Mouse (Mus musculus): ENCODE results near the gene Fubp1. TPM values are rescaled to one million over a fixed set of nuclear protein-coding genes. Genes with fewer than 3 reads are reported as not detected.
A peak's percentile ranks its signal among the peaks of the same experiment; 100 is the strongest.

Fubp1 gene
- polyA plus RNA-seq, 1 experiment, result 53.4 TPM

DNA sequence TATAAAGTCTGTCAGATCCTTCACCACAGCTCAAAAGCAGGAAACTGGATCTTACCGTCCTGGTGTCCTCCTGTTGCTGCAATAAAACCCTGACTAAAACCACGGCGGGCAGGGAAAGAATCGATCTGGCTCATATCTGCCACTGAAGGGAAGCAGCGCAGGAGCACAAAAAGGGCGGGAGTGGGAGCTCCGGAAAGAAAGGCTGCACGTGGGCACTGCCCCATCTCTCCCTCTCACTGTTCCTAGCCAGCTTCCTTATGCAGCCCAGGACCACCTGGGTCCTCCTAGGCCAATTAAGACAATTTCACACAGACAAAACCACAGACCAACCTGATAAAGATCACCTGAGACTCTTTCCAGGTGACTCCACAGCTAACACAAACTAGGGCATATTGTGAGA lies 51.2 kb downstream of the Fubp1 start:
- Histone ChIP-seq H3K79me2 (ENCODE audit: control insufficient read depth, insufficient read depth) (peaks cover 57% of the 10 kb centered on the region), H3K36me3 (ENCODE audit: control insufficient read depth, insufficient read depth) (peaks cover 3% of the 10 kb centered on the region), H3K79me3 (ENCODE audit: low read depth) (peaks cover 18% of the 10 kb centered on the region), H3ac (ENCODE audit: control insufficient read depth, insufficient read length, low read depth) (no peak overlapping the region), H3K27me3 (ENCODE audit: control insufficient read depth, insufficient read depth, insufficient read length) (no peaks in the 10 kb centered on the region), H3K4me3 (ENCODE audit: insufficient read depth, poor library complexity, severe bottlenecking) (no peak overlapping the region)
- no peak for TF ChIP-seq MYOD1 (IDR thresholded peaks at IDR 0.05; ENCODE audit: control insufficient read depth, insufficient read length, low read depth)
- no peak for TF ChIP-seq CTCF (IDR thresholded peaks at IDR 0.05; ENCODE audit: control insufficient read depth, insufficient read depth, insufficient read length)
- TF ChIP-seq MAX (IDR thresholded peaks at IDR 0.05), result no peak
- TF ChIP-seq MYOG (IDR thresholded peaks at IDR 0.05; ENCODE audit: control insufficient read depth, extremely low read depth, insufficient read length), result no peak
- TF ChIP-seq USF1 (IDR thresholded peaks at IDR 0.05; ENCODE audit: low read depth), result no peak
- TF ChIP-seq CEBPB (IDR thresholded peaks at IDR 0.05; ENCODE audit: low read depth), result no peak
- no peak for TF ChIP-seq FOSL1 (IDR thresholded peaks at IDR 0.05; ENCODE audit: insufficient read depth, low read length, poor library complexity, severe bottlenecking)

DNA sequence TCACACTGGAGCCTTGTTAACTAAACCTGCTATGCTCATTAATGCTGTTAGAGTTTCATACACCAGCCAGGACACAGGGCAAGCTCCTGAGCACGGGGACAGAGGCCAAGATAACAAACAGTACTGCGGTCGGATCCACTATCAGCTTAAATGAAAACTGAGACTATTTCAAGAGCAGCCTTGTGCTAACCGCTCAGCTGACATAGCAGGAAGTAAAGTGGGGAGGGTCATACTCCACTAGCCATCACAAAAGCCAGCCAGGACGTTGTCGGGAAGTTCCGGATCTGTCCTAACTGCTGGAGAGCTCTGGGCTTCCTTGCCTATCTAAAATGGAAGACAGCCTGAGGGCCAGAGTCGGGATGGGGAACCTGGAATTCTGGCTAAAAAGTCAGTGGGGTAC lies 51.7 kb downstream of the Fubp1 start:
- H3K27me3 ChIP-seq (ENCODE audit: control insufficient read depth, insufficient read depth, insufficient read length), result no peaks in the 10 kb centered on the region
- H3K79me3 ChIP-seq (ENCODE audit: low read depth), result peaks cover 18% of the 10 kb centered on the region
- H3K4me3 ChIP-seq (ENCODE audit: insufficient read depth, poor library complexity, severe bottlenecking), result no peak overlapping the region
- TF ChIP-seq CEBPB (IDR thresholded peaks at IDR 0.05; ENCODE audit: low read depth) (no peak), MYOD1 (IDR thresholded peaks at IDR 0.05; ENCODE audit: control insufficient read depth, insufficient read length, low read depth) (no peak), MAX (IDR thresholded peaks at IDR 0.05) (no peak), CTCF (IDR thresholded peaks at IDR 0.05; ENCODE audit: control insufficient read depth, insufficient read depth, insufficient read length) (no peak), MYOG (IDR thresholded peaks at IDR 0.05; ENCODE audit: control insufficient read depth, extremely low read depth, insufficient read length) (no peak), USF1 (IDR thresholded peaks at IDR 0.05; ENCODE audit: low read depth) (no peak), FOSL1 (IDR thresholded peaks at IDR 0.05; ENCODE audit: insufficient read depth, low read length, poor library complexity, severe bottlenecking) (no peak)
- peaks cover 57% of the 10 kb centered on the region for H3K79me2 ChIP-seq (ENCODE audit: control insufficient read depth, insufficient read depth)
- H3K36me3 ChIP-seq (ENCODE audit: control insufficient read depth, insufficient read depth), result peaks cover 3% of the 10 kb centered on the region
- peak overlapping the region; percentile 46 for H3ac ChIP-seq (ENCODE audit: control insufficient read depth, insufficient read length, low read depth)

DNA sequence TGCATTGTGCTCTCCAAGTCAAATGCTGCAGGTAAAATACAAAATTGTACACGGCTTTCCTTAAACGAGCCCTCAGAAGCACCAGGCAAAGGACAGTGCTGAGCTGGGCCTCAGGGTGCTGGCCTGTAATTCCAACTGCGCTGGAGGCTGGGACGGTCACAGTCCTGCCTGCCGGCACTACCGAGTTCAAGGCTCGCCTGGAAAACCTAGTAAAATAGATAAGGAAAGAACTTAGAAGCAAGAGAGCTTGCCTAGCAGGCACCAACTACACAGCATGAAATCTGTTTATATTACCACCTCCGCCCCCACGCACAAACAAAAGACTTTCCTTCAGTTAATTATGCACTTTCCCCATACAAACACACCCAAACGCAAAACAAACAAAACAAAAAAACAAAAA lies 54.2 kb downstream of the Fubp1 start:
- peaks cover 8% of the 10 kb centered on the region for H3K79me3 ChIP-seq (ENCODE audit: low read depth)
- peaks cover 43% of the 10 kb centered on the region for H3K79me2 ChIP-seq (ENCODE audit: control insufficient read depth, insufficient read depth)
- H3K27me3 ChIP-seq (ENCODE audit: control insufficient read depth, insufficient read depth, insufficient read length), result no peaks in the 10 kb centered on the region
- H3K36me3 ChIP-seq (ENCODE audit: control insufficient read depth, insufficient read depth), result no peaks in the 10 kb centered on the region
- H3K4me3 ChIP-seq (ENCODE audit: insufficient read depth, poor library complexity, severe bottlenecking), result peak overlapping the region; percentile 48
- no peak overlapping the region for H3ac ChIP-seq (ENCODE audit: control insufficient read depth, insufficient read length, low read depth)
- TF ChIP-seq USF1 (IDR thresholded peaks at IDR 0.05; ENCODE audit: low read depth) (no peak), MYOG (IDR thresholded peaks at IDR 0.05; ENCODE audit: control insufficient read depth, extremely low read depth, insufficient read length) (no peak)

DNA sequence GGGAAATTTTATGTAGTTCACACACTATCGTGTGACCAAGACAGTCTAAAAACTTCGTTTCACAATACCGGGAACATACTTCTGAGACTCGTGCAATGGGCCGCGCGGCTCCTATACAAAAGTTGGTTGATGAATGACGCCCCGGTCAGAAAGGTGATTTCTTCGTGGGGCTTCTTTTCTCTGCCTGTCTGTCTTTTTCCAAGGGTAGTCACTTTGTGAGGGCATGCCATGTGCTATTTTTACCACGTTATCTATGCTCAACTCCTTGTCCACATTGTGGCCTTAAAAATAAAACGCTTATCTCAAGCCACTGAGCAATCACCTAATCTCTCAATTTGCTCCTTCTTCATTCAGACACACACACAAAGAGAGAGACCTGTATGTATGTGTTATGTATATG lies 54.6 kb downstream of the Fubp1 start:
- Histone ChIP-seq H3ac (ENCODE audit: control insufficient read depth, insufficient read length, low read depth) (peak overlapping the region; percentile 28), H3K79me3 (ENCODE audit: low read depth) (peaks cover 8% of the 10 kb centered on the region), H3K79me2 (ENCODE audit: control insufficient read depth, insufficient read depth) (peaks cover 43% of the 10 kb centered on the region), H3K4me3 (ENCODE audit: insufficient read depth, poor library complexity, severe bottlenecking) (peak overlapping the region; percentile 48), H3K36me3 (ENCODE audit: control insufficient read depth, insufficient read depth) (no peaks in the 10 kb centered on the region), H3K27me3 (ENCODE audit: control insufficient read depth, insufficient read depth, insufficient read length) (no peaks in the 10 kb centered on the region)
- TF ChIP-seq CTCF (IDR thresholded peaks at IDR 0.05; ENCODE audit: control insufficient read depth, insufficient read depth, insufficient read length) (no peak), MYOD1 (IDR thresholded peaks at IDR 0.05; ENCODE audit: control insufficient read depth, insufficient read length, low read depth) (no peak), MAX (IDR thresholded peaks at IDR 0.05) (peak; percentile 26)

DNA sequence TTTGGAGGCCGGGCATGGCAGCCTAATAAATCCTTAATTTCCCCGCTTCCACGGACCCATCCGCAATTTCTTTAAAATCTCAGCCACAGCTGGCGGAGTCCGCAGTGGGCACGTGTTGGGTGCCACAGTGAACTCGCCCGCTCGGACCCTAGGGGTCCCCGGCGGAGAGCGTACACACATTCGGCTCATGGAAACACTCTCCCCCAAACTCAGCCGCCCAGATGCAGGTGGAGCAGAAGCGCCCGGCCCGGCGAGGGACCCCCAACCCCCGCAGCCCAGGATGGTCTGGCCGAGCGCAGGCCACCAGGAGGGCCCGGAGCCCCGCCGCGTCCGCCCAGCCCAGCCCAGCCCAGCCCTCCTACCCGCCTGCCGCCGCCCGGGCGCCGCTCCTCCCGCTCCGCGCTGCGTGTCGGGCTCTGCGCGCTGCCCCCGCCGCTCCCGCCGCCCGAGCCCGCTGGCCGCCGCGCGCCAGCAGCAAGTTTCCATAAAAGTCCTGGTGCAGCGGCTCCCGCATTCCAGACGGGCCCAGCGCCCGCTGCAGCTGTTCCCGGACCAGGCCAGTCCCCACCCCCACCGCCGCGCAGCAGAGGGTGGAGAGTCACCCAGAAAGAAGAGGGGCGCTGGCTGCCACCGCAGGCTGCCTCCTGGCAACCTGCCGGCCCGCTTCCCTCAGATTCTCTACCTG lies 55.3 kb downstream of the Fubp1 start:
- peaks cover 8% of the 10 kb centered on the region for H3K79me3 ChIP-seq (ENCODE audit: low read depth)
- peak overlapping the region; percentile 94 for H3ac ChIP-seq (ENCODE audit: control insufficient read depth, insufficient read length, low read depth)
- H3K36me3 ChIP-seq (ENCODE audit: control insufficient read depth, insufficient read depth), result no peaks in the 10 kb centered on the region
- no peaks in the 10 kb centered on the region for H3K27me3 ChIP-seq (ENCODE audit: control insufficient read depth, insufficient read depth, insufficient read length)
- peak overlapping the region; percentile 48 for H3K4me3 ChIP-seq (ENCODE audit: insufficient read depth, poor library complexity, severe bottlenecking)
- peaks cover 43% of the 10 kb centered on the region for H3K79me2 ChIP-seq (ENCODE audit: control insufficient read depth, insufficient read depth)
- peak; percentile 24 for TF ChIP-seq MAX (IDR thresholded peaks at IDR 0.05)
- peak; percentile 88 for TF ChIP-seq MYOD1 (IDR thresholded peaks at IDR 0.05; ENCODE audit: control insufficient read depth, insufficient read length, low read depth)
- peak; percentile 26 for TF ChIP-seq USF1 (IDR thresholded peaks at IDR 0.05; ENCODE audit: low read depth)
- no peak for TF ChIP-seq CEBPB (IDR thresholded peaks at IDR 0.05; ENCODE audit: low read depth)

DNA sequence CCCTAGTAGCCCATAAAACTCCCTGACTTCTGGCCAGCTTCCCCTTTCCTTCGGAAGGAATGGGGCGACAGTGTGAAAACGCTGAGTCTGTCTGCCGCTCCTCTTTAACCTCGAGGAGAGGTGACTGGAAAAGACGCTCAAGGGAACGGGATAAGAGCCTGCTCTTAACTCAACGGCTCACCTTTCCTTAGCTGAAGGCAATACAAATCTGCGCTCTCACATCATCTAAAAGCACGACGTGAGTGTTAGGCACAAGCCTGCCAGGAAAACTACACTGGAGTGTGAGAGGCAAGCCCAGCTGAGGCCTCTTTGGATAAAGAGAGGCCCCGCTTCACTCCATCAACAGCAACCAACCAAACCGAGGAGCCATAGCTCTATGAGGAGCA lies 55.8 kb downstream of the Fubp1 start, which contains the start of gene Nexn:
Gene Nexn, minus strand, starts transcription at position 315 of the 386 bp plus-strand sequence.
- Histone ChIP-seq H3K4me3 (ENCODE audit: insufficient read depth, poor library complexity, severe bottlenecking) (peak within 1 kb of the TSS; percentile 48), H3K27me3 (ENCODE audit: control insufficient read depth, insufficient read depth, insufficient read length) (no peaks in the 10 kb centered on the region), H3K79me3 (ENCODE audit: low read depth) (peaks cover 8% of the 10 kb centered on the region), H3K36me3 (ENCODE audit: control insufficient read depth, insufficient read depth) (no peaks in the 10 kb centered on the region), H3K79me2 (ENCODE audit: control insufficient read depth, insufficient read depth) (peaks cover 43% of the 10 kb centered on the region), H3ac (ENCODE audit: control insufficient read depth, insufficient read length, low read depth) (peak within 1 kb of the TSS; percentile 94)
- no peak for TF ChIP-seq CEBPB (IDR thresholded peaks at IDR 0.05; ENCODE audit: low read depth)
- no peak for TF ChIP-seq USF1 (IDR thresholded peaks at IDR 0.05; ENCODE audit: low read depth)
- TF ChIP-seq MAX (IDR thresholded peaks at IDR 0.05), result no peak
- no peak for TF ChIP-seq MYOD1 (IDR thresholded peaks at IDR 0.05; ENCODE audit: control insufficient read depth, insufficient read length, low read depth)
- TF ChIP-seq CTCF (IDR thresholded peaks at IDR 0.05; ENCODE audit: control insufficient read depth, insufficient read depth, insufficient read length), result no peak
- TF ChIP-seq MYOG (IDR thresholded peaks at IDR 0.05; ENCODE audit: control insufficient read depth, extremely low read depth, insufficient read length), result no peak
- no peak for TF ChIP-seq FOSL1 (IDR thresholded peaks at IDR 0.05; ENCODE audit: insufficient read depth, low read length, poor library complexity, severe bottlenecking)

Measured in C2C12 (cell line).